Mouse (Mus musculus): ENCODE data around the gene Crk.

GRCm38 (mm10) chr11:75736978-75737377, 57.9 kb downstream of the Crk start:
- TF ChIP-seq CTCF (IDR thresholded peaks at IDR 0.05; ENCODE audit: insufficient read depth, low read depth, low read length) (no peak), POLR2A (IDR thresholded peaks at IDR 0.05; ENCODE audit: insufficient read depth, low read depth, low read length) (no peak)

Data from olfactory bulb, adult 2 months (tissue).